Mouse (Mus musculus) hindbrain, embryonic 15.5 days (tissue): ENCODE results near the gene Itga10. TPM values are rescaled to one million over a fixed set of nuclear protein-coding genes. Genes with fewer than 3 reads are reported as not detected.

Experiments
- ATAC-seq: fragments of 200-750 bp; cut with Nextera tagmentation; 2 replicates; pipeline ENCODE4 v1.8.0; 2017; ENCODE audit warnings: low read depth, moderate number of reproducible peaks, moderate TSS enrichment; ENCODE audit not compliant: low FRiP score
- H3K27ac ChIP-seq: fragments of 300-500 bp; sonication (generic); replicated peaks from 2 replicates; pipeline ENCODE4 v1.5.1; 2015; ENCODE audit warnings: mild to moderate bottlenecking, inconsistent platforms
- H3K27me3 ChIP-seq: fragments of 300-500 bp; sonication (generic); 2 replicates; pipeline ENCODE4 v1.6.1; 2015; ENCODE audit warnings: control low read depth, inconsistent platforms
- H3K36me3 ChIP-seq: fragments of 300-500 bp; sonication (generic); 2 replicates; pipeline ENCODE4 v1.6.1; 2015; ENCODE audit warnings: control low read depth, inconsistent platforms
- H3K4me1 ChIP-seq: fragments of 300-500 bp; sonication (generic); replicated peaks from 2 replicates; pipeline ENCODE4 v1.6.1; 2015; ENCODE audit warnings: control low read depth, inconsistent platforms
- H3K4me2 ChIP-seq: fragments of 300-500 bp; sonication (generic); 2 replicates; pipeline ENCODE4 v1.6.1; 2015; ENCODE audit warnings: moderate library complexity, mild to moderate bottlenecking, inconsistent platforms
- H3K4me3 ChIP-seq: fragments of 300-500 bp; sonication (generic); 2 replicates; pipeline ENCODE4 v1.5.1; 2015; ENCODE audit warnings: mild to moderate bottlenecking, inconsistent platforms
- H3K9ac ChIP-seq: fragments of 300-500 bp; sonication (generic); 2 replicates; pipeline ENCODE4 v1.6.1; 2015; ENCODE audit warnings: inconsistent platforms
- H3K9me3 ChIP-seq: fragments of 300-500 bp; sonication (generic); 2 replicates; pipeline ENCODE4 v1.6.1; 2016; ENCODE audit warnings: control low read depth, inconsistent platforms
- WGBS: fragments of 180-500 bp; shearing (Covaris S2); methylation state at CpG from one replicate; pipeline ENCODE4 v1.1.7; 2015; 5-methylcytosine and 5-hydroxymethylcytosine counted together
- polyA plus RNA-seq: library from polyadenylated mRNA; unstranded; fragments of >200 nt; fragmentation: Nextera tagmentation; extraction: Ambion mirVana; gene quantifications from 2 replicates; pipeline ENCODE4 v1.2.1, GENCODE M21; 2015

Itga10 gene
- polyA plus RNA-seq, 1 experiment from 2014 or later = 1.1 TPM

DNA sequence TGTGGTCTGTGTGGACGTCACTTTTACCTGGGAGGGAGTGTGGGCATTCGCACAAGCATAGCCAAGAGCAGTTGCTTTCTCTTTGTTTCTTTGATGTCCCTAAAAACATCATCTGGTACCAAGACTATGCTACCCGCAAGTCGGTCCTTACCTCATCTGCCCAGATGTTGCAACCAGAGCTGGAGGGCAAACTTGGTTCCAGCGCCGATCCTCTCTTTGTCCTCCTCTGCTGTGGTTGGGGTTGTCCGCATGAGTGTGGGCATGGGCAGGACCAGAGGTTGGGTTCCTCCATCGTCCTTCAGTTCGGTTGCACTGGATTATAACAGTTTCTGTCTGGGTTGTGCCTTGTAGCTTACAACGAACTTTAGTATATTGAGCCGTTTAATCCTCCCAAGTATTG lies 60.8 kb downstream of the Itga10 start:
- Histone ChIP-seq H3K4me1 (peaks cover 6% of the 10 kb centered on the region), H3K9me3 (no peaks in the 10 kb centered on the region), H3K4me2 (no peak overlapping the region), H3K27ac (no peak overlapping the region), H3K27me3 (no peaks in the 10 kb centered on the region), H3K4me3 (no peak overlapping the region), H3K36me3 (peaks cover 39% of the 10 kb centered on the region), H3K9ac (no peak overlapping the region)
- 95% methylated on average over 11 of the region's 11 CpGs for WGBS
- ATAC-seq = no peak

GRCm38 (mm10) chr3:96706984-96707383 lies 61.6 kb downstream of the Itga10 start:
- WGBS = 81% methylated on average over 7 of the region's 7 CpGs
- H3K4me2 ChIP-seq = no peak overlapping the region
- peaks cover 6% of the 10 kb centered on the region for H3K4me1 ChIP-seq
- ATAC-seq = no peak
- no peak overlapping the region for H3K27ac ChIP-seq
- H3K4me3 ChIP-seq = no peak overlapping the region
- no peaks in the 10 kb centered on the region for H3K9me3 ChIP-seq
- no peaks in the 10 kb centered on the region for H3K27me3 ChIP-seq
- peaks cover 39% of the 10 kb centered on the region for H3K36me3 ChIP-seq
- no peak overlapping the region for H3K9ac ChIP-seq

GRCm38 (mm10) chr3:96707903-96708683 lies 62.7 kb downstream of the Itga10 start, which contains the start of gene Nudt17:
Gene Nudt17, minus strand, starts transcription at chr3:96708562.
- no peaks in the 10 kb centered on the region for H3K27me3 ChIP-seq
- no peak within 1 kb of the TSS for H3K27ac ChIP-seq
- 7% methylated on average over 42 of the region's 42 CpGs for WGBS
- H3K9ac ChIP-seq = peak within 1 kb of the TSS; percentile 71
- peaks cover 6% of the 10 kb centered on the region for H3K4me1 ChIP-seq
- H3K4me3 ChIP-seq = peak within 1 kb of the TSS; percentile 53
- H3K4me2 ChIP-seq = peak within 1 kb of the TSS; percentile 96
- peak; percentile 91 for ATAC-seq
- no peaks in the 10 kb centered on the region for H3K9me3 ChIP-seq
- H3K36me3 ChIP-seq = peaks cover 39% of the 10 kb centered on the region

- peak overlapping the region; percentile 53 for H3K4me3 ChIP-seq
- WGBS = 56% methylated on average over 2 of the region's 2 CpGs
- H3K9ac ChIP-seq = peak overlapping the region; percentile 71; the same call in 1 of the 2 replicates
- no peaks in the 10 kb centered on the region for H3K27me3 ChIP-seq
- peaks cover 6% of the 10 kb centered on the region for H3K4me1 ChIP-seq
- peak overlapping the region; percentile 96 for H3K4me2 ChIP-seq
- H3K9me3 ChIP-seq = no peaks in the 10 kb centered on the region
- peaks cover 40% of the 10 kb centered on the region for H3K36me3 ChIP-seq
- ATAC-seq = no peak
- H3K27ac ChIP-seq = no peak overlapping the region
Measured at GRCm38 (mm10) chr3:96708684-96709064, 63.3 kb downstream of the Itga10 start.

Other genes starting within 250 kb of the Itga10 start
- gene BC107364, start 193.3 kb upstream of the Itga10 start, polyA plus RNA-seq = not detected in 2 replicates
- 1.9 and 2.0 TPM in 2 replicates for gene Hfe2, start 120.4 kb upstream of the Itga10 start, polyA plus RNA-seq
- gene Txnip, start 87.6 kb upstream of the Itga10 start, polyA plus RNA-seq = 48.2 and 53.0 TPM in 2 replicates
- gene Gm16253, start 68.6 kb upstream of the Itga10 start, polyA plus RNA-seq = 1.8 and 2.2 TPM in 2 replicates
- gene Polr3gl, start 51.4 kb upstream of the Itga10 start, polyA plus RNA-seq = 36.8 and 38.8 TPM in 2 replicates
- gene Ankrd34a, start 48.9 kb upstream of the Itga10 start, polyA plus RNA-seq = 16.7 and 19.9 TPM in 2 replicates
- 5.4 and 6.1 TPM in 2 replicates for gene Lix1l, start 44.4 kb upstream of the Itga10 start, polyA plus RNA-seq
- 109 and 119 TPM in 2 replicates for gene Rbm8a, start 15.7 kb upstream of the Itga10 start, polyA plus RNA-seq
- 54.7 and 59.9 TPM in 2 replicates for gene Pex11b, start 10.2 kb upstream of the Itga10 start, polyA plus RNA-seq
- 0.05 and 0.13 TPM in 2 replicates for gene Gm42957, start 10.1 kb upstream of the Itga10 start, polyA plus RNA-seq
- 2.2 and 2.7 TPM in 2 replicates for gene Ankrd35, start 24.5 kb downstream of the Itga10 start, polyA plus RNA-seq
- gene Pias3, start 50.8 kb downstream of the Itga10 start, polyA plus RNA-seq = 38.3 and 42.6 TPM in 2 replicates
- 19.0 and 19.4 TPM in 2 replicates for gene Nudt17, start 63.0 kb downstream of the Itga10 start, polyA plus RNA-seq
- gene Polr3c, start 82.0 kb downstream of the Itga10 start, polyA plus RNA-seq = 29.7 and 31.1 TPM in 2 replicates
- 72.2 and 76.6 TPM in 2 replicates for gene Rnf115, start 82.1 kb downstream of the Itga10 start, polyA plus RNA-seq
- 0.16 TPM in 1 of 2 replicates, not detected in the other for gene Pdzk1, start 183.7 kb downstream of the Itga10 start, polyA plus RNA-seq
- gene Cd160, start 183.8 kb downstream of the Itga10 start, polyA plus RNA-seq = 0.26 and 0.29 TPM in 2 replicates